Mouse (Mus musculus) stomach, embryonic 14.5 days (tissue): ENCODE data around the gene Dtwd1. TPM values are rescaled to one million over a fixed set of nuclear protein-coding genes. Genes with fewer than 3 reads are reported as not detected.

Experiments
- ATAC-seq: fragments of 200-750 bp; cut with Nextera tagmentation; 2 replicates; pipeline ENCODE4 v1.8.0; 2017; ENCODE audit warnings: low read depth, moderate TSS enrichment; ENCODE audit not compliant: insufficient number of reproducible peaks, insufficient read depth, low FRiP score
- H3K27ac ChIP-seq: fragments of 300-500 bp; sonication (generic); 2 replicates; pipeline ENCODE4 v1.5.1; 2014; ENCODE audit warnings: mild to moderate bottlenecking, low read length, moderate library complexity, mixed read lengths
- H3K27me3 ChIP-seq: fragments of 300-500 bp; sonication (generic); 2 replicates; pipeline ENCODE4 v1.6.1; 2014; ENCODE audit warnings: low read length, control low read depth, mixed read lengths; ENCODE audit not compliant: control insufficient read depth, insufficient read depth
- H3K36me3 ChIP-seq: fragments of 300-500 bp; sonication (generic); 2 replicates; pipeline ENCODE4 v1.6.1; 2014; ENCODE audit warnings: mild to moderate bottlenecking, control low read depth, low read length, moderate library complexity, mixed read lengths; ENCODE audit not compliant: control insufficient read depth, insufficient read depth
- H3K4me1 ChIP-seq: fragments of 300-500 bp; sonication (generic); 2 replicates; pipeline ENCODE4 v1.6.1; 2014; ENCODE audit warnings: low read length, control low read depth, mixed read lengths; ENCODE audit not compliant: control insufficient read depth, insufficient read depth
- H3K4me2 ChIP-seq: fragments of 300-500 bp; sonication (generic); replicated peaks from 2 replicates; pipeline ENCODE4 v1.6.1; 2014; ENCODE audit warnings: low read depth, low read length, control low read depth
- H3K4me3 ChIP-seq: fragments of 300-500 bp; sonication (generic); 2 replicates; pipeline ENCODE4 v1.5.1; 2014; ENCODE audit warnings: low read depth, low read length, control low read depth
- H3K9ac ChIP-seq: fragments of 300-500 bp; sonication (generic); replicated peaks from 2 replicates; pipeline ENCODE4 v1.6.1; 2014; ENCODE audit warnings: low read depth, mild to moderate bottlenecking, control low read depth, low read length, moderate library complexity, mixed read lengths
- H3K9me3 ChIP-seq: fragments of 300-500 bp; sonication (generic); 2 replicates; pipeline ENCODE4 v1.6.1; 2016; ENCODE audit warnings: low read depth, low read length, control low read depth; ENCODE audit not compliant: control insufficient read depth
- WGBS: fragments of 180-500 bp; shearing (Covaris S2); extraction: QIAGEN DNeasy Blood & Tissue Kit; methylation state at CpG from one replicate; pipeline ENCODE4 v1.1.7; 2014; 5-methylcytosine and 5-hydroxymethylcytosine counted together
- polyA plus RNA-seq: library from polyadenylated mRNA; unstranded; fragments of >200 nt; fragmentation: Nextera tagmentation; extraction: Ambion mirVana; gene quantifications from 2 replicates; pipeline ENCODE4 v1.2.1, GENCODE M21; 2014

Dtwd1 gene
- 31.2 and 33.5 TPM in 2 replicates for polyA plus RNA-seq

- H3K4me3 ChIP-seq = peak within 1 kb of the TSS; percentile 77
- under 1% methylated on average over 57 of the region's 57 CpGs for WGBS
- ATAC-seq = peak; percentile 99
- peak within 1 kb of the TSS; percentile 50 for H3K4me2 ChIP-seq
- H3K9ac ChIP-seq = peak within 1 kb of the TSS; percentile 81
- H3K36me3 ChIP-seq = no peaks in the 10 kb centered on the region
- no peaks in the 10 kb centered on the region for H3K4me1 ChIP-seq
- H3K27ac ChIP-seq = peak within 1 kb of the TSS; percentile 94
- no peaks in the 10 kb centered on the region for H3K27me3 ChIP-seq
- H3K9me3 ChIP-seq = no peaks in the 10 kb centered on the region
Measured at GRCm38 (mm10) chr2:126151855-126152571, at the start of gene Dtwd1, which contains the start of gene Fam227b. TSS of gene Dtwd1 (plus strand) at chr2:126152141. TSS of gene Fam227b (minus strand) at chr2:126152004.

DNA sequence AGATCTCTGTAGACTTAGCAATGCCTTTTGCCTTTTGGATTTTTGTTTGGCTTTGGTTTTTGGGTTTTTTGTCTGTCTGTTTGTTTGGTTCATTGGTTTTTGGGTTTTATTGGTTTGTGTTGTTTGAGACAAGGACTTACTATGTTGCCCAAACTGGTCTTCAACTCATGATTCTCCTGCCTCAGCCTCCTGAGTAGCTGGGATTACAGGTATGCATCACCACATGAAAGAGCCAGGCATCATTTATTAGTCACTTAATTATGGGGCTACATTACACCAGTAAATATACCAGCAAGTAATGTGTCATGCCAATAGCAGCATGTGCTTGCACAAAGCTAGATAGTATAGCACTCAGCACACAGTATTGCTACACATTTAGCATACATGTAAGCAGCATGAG lies 4.2 kb upstream of the Dtwd1 start:
- no peak overlapping the region for H3K27ac ChIP-seq
- ATAC-seq = no peak
- H3K4me3 ChIP-seq = no peak overlapping the region
- H3K9ac ChIP-seq = no peak overlapping the region
- H3K27me3 ChIP-seq = no peaks in the 10 kb centered on the region
- no peaks in the 10 kb centered on the region for H3K36me3 ChIP-seq
- no peaks in the 10 kb centered on the region for H3K9me3 ChIP-seq
- H3K4me2 ChIP-seq = no peak overlapping the region
- H3K4me1 ChIP-seq = no peaks in the 10 kb centered on the region

DNA sequence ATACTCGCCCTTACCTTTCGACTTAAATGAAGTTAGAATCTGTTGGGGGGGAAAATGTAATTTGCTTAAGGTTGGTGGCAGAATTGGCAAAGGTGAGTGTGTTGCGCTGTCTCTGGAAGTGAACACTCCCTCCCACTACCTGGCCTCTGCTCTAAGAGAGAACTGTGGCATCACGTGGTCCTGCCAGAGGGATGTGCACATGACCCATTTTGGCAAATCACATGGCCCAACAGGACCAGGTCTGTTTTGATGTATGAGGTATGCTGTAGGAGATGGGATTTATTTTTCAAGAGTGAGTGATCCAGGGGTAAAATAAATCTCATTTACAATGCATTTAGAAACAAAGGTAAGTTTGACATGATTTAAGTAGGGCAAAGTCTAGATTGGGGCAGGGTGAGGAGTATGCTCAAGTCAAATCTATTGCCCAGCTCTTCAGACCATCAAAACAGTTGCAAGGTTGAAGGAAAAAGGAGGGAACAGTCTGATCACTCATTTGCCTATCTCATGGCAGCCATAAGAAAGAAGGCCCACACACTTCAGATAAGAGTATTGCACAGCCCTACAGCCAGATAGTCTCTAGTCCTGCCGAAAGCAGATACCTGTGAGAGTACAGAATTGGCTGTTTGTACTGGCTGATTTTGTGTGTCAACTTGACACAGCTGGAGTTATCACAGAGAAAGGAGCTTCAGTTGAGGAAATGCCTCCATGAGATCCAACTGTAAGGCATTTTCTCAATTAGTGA lies 13.5 kb downstream of the Dtwd1 start:
- Histone ChIP-seq H3K27me3 (no peaks in the 10 kb centered on the region), H3K27ac (no peak overlapping the region), H3K9me3 (no peaks in the 10 kb centered on the region), H3K4me1 (no peaks in the 10 kb centered on the region), H3K4me3 (no peak overlapping the region), H3K4me2 (no peak overlapping the region), H3K36me3 (peaks cover 7% of the 10 kb centered on the region; the same call in 1 of the 2 replicates), H3K9ac (no peak overlapping the region)
- 96% methylated on average over 5 of the region's 5 CpGs for WGBS
- peak; percentile 80; the same call in 1 of the 2 replicates for ATAC-seq

DNA sequence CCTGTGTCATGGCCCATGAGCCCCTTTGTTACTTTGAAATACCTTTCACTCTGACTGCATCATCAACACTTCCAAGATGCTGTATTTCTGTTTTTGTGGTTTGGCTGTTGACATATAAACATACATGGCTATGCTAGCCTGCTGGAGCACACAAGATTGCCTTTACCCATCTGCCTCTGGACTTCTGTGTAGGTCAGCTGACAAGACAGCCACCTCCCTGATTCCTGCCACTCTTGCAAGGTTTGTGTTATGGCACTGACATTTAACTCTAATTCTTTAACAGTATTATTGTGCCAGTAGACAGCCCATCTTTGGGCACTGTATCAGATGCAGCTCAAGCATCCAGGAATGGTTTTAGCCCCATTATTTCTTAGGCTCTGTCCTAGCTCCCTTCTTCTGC lies 14.4 kb downstream of the Dtwd1 start:
- H3K4me3 ChIP-seq = no peak overlapping the region
- no peak overlapping the region for H3K9ac ChIP-seq
- ATAC-seq = no peak
- H3K27me3 ChIP-seq = no peaks in the 10 kb centered on the region
- H3K36me3 ChIP-seq = 0 out of 2 replicates have a peak, but pooled peaks cover 2% of the 10 kb centered on the region
- H3K27ac ChIP-seq = no peak overlapping the region
- H3K9me3 ChIP-seq = no peaks in the 10 kb centered on the region
- no peaks in the 10 kb centered on the region for H3K4me1 ChIP-seq
- no peak overlapping the region for H3K4me2 ChIP-seq

GRCm38 (mm10) chr2:126166848-126167617 lies 15.1 kb downstream of the Dtwd1 start:
- ATAC-seq = no peak

DNA sequence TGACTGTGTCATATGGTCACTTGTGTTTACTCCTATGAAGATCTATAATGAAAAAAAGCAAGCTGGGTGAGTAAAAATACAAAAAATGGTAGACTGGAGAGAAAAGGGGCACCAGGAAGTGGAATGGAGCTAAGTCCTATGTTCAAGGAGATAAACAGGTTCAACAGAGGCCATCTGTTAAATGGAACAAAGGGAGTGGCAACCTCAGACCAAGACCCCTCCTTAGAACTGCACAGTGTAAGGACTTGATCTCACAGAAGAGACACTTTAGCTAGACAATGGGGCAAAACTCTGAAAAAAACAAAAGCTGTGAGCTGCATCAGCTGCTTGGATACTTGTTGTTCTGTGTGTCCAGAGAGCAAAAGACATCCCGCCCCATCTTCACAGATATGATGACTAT lies 19.5 kb downstream of the Dtwd1 start:
- H3K27me3 ChIP-seq = no peaks in the 10 kb centered on the region
- no peak overlapping the region for H3K4me2 ChIP-seq
- no peaks in the 10 kb centered on the region for H3K36me3 ChIP-seq
- no peak overlapping the region for H3K4me3 ChIP-seq
- no peak overlapping the region for H3K27ac ChIP-seq
- no peak for ATAC-seq
- no peak overlapping the region for H3K9ac ChIP-seq
- no peaks in the 10 kb centered on the region for H3K9me3 ChIP-seq
- 85% methylated on average over 1 of the region's 1 CpGs for WGBS
- no peaks in the 10 kb centered on the region for H3K4me1 ChIP-seq

More at GRCm38 (mm10) chr2:126166848-126167617, 15.1 kb downstream of the Dtwd1 start:
- WGBS = 81% methylated on average over 8 of the region's 8 CpGs
- 0 out of 2 replicates have a peak, but pooled peaks cover 2% of the 10 kb centered on the region for H3K36me3 ChIP-seq
- H3K27me3 ChIP-seq = no peaks in the 10 kb centered on the region
- H3K9ac ChIP-seq = no peak overlapping the region
- H3K27ac ChIP-seq = no peak overlapping the region
- no peaks in the 10 kb centered on the region for H3K9me3 ChIP-seq
- H3K4me2 ChIP-seq = no peak overlapping the region
- no peaks in the 10 kb centered on the region for H3K4me1 ChIP-seq
- no peak overlapping the region for H3K4me3 ChIP-seq

DNA sequence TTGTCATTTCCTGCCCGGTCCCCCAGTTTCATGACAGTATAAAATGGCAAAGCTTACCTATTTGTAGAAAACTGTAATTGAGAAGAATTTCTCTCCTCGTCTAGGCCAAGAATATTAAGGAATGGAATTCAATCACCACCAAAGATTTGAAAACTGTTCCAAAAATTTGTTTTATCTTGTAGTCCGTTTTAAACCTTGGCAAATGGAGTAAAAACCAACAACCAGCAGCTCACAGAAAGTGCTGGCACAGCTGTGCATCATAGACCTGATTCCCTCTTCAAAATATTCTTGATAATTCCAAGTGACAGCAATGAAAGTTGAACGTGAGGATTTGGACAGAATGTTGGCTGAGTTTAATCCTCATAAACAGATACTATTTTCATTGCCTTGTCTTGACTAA lies 39.4 kb downstream of the Dtwd1 start:
- H3K4me2 ChIP-seq = no peak overlapping the region
- no peak overlapping the region for H3K27ac ChIP-seq
- no peak overlapping the region for H3K4me3 ChIP-seq
- H3K27me3 ChIP-seq = no peaks in the 10 kb centered on the region
- H3K4me1 ChIP-seq = no peaks in the 10 kb centered on the region
- no peaks in the 10 kb centered on the region for H3K36me3 ChIP-seq
- H3K9me3 ChIP-seq = no peaks in the 10 kb centered on the region
- ATAC-seq = no peak
- no peak overlapping the region for H3K9ac ChIP-seq
- WGBS = 63% methylated on average over 4 of the region's 4 CpGs

DNA sequence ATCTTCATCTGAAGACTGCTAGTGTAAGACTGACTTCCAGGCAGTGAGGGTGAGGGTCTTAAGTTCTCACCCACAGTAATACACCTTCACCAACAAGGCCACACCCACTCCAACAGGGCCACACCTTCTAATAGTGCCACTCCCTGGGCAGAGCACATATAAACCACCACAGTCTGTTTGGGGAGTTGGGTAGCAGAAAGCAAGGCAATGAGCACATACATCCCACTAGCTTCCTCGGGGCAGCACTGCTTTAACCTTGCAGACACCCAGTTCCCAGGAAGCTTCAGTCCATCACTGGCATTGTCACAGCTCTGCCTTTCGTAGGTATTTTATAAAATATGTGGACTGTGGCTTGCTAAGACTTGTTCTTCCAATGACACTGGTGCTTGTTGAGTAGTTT lies 40.2 kb downstream of the Dtwd1 start:
- no peaks in the 10 kb centered on the region for H3K9me3 ChIP-seq
- no peak overlapping the region for H3K27ac ChIP-seq
- no peaks in the 10 kb centered on the region for H3K27me3 ChIP-seq
- 83% methylated on average over 2 of the region's 2 CpGs for WGBS
- H3K4me2 ChIP-seq = no peak overlapping the region
- ATAC-seq = no peak
- H3K9ac ChIP-seq = no peak overlapping the region
- no peaks in the 10 kb centered on the region for H3K4me1 ChIP-seq
- H3K36me3 ChIP-seq = no peaks in the 10 kb centered on the region
- no peak overlapping the region for H3K4me3 ChIP-seq
